Mouse (Mus musculus): ENCODE data around the gene Dnah6. TPM values are rescaled to one million over a fixed set of nuclear protein-coding genes. Genes with fewer than 3 reads are reported as not detected.

Gene Dnah6
- polyA plus RNA-seq, 1 experiment from 2014 or later, result 0.31 TPM

- ATAC-seq (replicated peaks), result no peak
- Histone ChIP-seq H3K4me2 (no peak overlapping the region), H3K36me3 (replicated peaks) (no peaks in the 10 kb centered on the region), H3K9ac (no peak overlapping the region), H3K4me3 (no peak overlapping the region), H3K27ac (no peak overlapping the region), H3K4me1 (no peaks in the 10 kb centered on the region), H3K27me3 (replicated peaks) (no peaks in the 10 kb centered on the region), H3K9me3 (no peaks in the 10 kb centered on the region)
- 82% methylated on average over 2 of the region's 2 CpGs for WGBS
Observed at GRCm38 (mm10) chr6:73113365-73113764, 108.1 kb downstream of the Dnah6 start.

DNA sequence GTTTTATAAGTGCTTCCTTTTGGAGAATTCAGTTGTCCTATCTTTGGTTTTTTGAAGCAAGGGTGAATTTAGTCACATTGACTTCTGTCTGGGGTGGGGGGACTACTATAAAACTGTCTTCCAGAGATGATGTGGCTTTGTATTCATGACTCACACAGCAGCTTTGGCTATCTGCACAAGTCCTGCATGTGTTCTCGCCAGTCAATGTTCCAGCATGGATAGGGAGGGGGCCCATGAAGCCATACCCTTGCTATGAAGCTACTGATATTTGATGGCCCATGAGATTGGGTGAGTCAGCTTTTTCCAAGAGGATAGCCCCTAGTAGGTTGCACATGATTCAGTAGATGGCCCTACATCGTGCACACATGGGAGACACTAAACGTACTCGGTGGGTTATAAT lies 128.3 kb downstream of the Dnah6 start:
- Histone ChIP-seq H3K4me3 (no peak overlapping the region), H3K9ac (no peak overlapping the region), H3K4me1 (no peaks in the 10 kb centered on the region), H3K27me3 (replicated peaks) (no peaks in the 10 kb centered on the region), H3K4me2 (no peak overlapping the region), H3K27ac (no peak overlapping the region), H3K36me3 (replicated peaks) (no peaks in the 10 kb centered on the region), H3K9me3 (no peaks in the 10 kb centered on the region)
- ATAC-seq (replicated peaks), result no peak
- 93% methylated on average over 4 of the region's 4 CpGs for WGBS

- Histone ChIP-seq H3K4me2 (no peak overlapping the region), H3K9me3 (no peaks in the 10 kb centered on the region), H3K4me3 (no peak overlapping the region), H3K9ac (no peak overlapping the region), H3K36me3 (replicated peaks) (no peaks in the 10 kb centered on the region), H3K27ac (no peak overlapping the region), H3K27me3 (replicated peaks) (no peaks in the 10 kb centered on the region), H3K4me1 (no peaks in the 10 kb centered on the region)
- WGBS, result 83% methylated on average over 8 of the region's 8 CpGs
- ATAC-seq (replicated peaks), result no peak
Observed at GRCm38 (mm10) chr6:73090836-73091235, 130.6 kb downstream of the Dnah6 start.

GRCm38 (mm10) chr6:73082571-73082970 lies 138.9 kb downstream of the Dnah6 start:
- 95% methylated on average over 9 of the region's 9 CpGs for WGBS
- Histone ChIP-seq H3K36me3 (replicated peaks) (no peaks in the 10 kb centered on the region), H3K9me3 (no peaks in the 10 kb centered on the region), H3K4me1 (no peaks in the 10 kb centered on the region), H3K4me2 (no peak overlapping the region), H3K9ac (no peak overlapping the region), H3K4me3 (no peak overlapping the region), H3K27me3 (replicated peaks) (no peaks in the 10 kb centered on the region), H3K27ac (no peak overlapping the region)
- ATAC-seq (replicated peaks), result no peak

DNA sequence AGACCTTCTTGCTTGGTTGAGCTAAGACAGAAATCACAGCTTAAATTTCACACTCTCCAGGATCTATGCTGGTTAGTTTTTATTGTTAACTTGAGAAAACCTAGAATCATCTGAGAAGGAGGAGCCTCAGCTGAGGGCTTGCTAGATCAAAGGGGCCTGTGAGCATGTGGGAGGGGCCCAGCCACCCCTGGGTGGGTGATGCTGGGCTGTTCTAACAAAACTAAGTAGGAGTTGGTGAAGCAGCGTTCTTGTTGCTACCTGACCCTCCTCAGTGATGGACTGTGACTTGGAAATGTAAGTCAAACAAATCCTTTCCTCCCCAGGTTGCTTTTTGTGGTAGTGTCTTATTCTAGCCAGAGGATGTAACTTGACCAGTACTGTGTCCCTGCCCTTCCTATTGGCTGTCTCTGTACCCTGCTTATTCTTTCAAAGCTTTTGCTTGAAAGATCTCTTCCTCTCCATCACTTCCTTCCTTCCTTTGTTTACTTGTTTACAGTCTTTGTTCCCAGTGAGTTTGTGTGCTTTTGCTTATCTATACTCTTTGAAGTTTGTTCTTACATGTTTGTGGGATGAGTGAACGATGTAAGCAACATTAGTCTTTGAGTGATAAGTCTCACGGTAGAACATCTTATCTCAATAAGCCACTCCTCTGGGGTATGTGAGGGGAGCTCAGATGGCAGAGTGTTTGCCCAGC lies 149.2 kb downstream of the Dnah6 start:
- no peak overlapping the region for H3K4me2 ChIP-seq
- no peak overlapping the region for H3K27ac ChIP-seq
- H3K9ac ChIP-seq, result no peak overlapping the region
- H3K4me3 ChIP-seq, result no peak overlapping the region
- H3K9me3 ChIP-seq, result no peaks in the 10 kb centered on the region
- no peaks in the 10 kb centered on the region for H3K27me3 ChIP-seq (replicated peaks)
- ATAC-seq (replicated peaks), result no peak
- H3K4me1 ChIP-seq, result no peaks in the 10 kb centered on the region
- WGBS, result 81% methylated on average over 3 of the region's 3 CpGs
- no peaks in the 10 kb centered on the region for H3K36me3 ChIP-seq (replicated peaks)

GRCm38 (mm10) chr6:73071214-73071613 lies 150.2 kb downstream of the Dnah6 start:
- H3K9me3 ChIP-seq, result no peaks in the 10 kb centered on the region
- no peak for ATAC-seq (replicated peaks)
- no peaks in the 10 kb centered on the region for H3K27me3 ChIP-seq (replicated peaks)
- H3K4me3 ChIP-seq, result no peak overlapping the region
- H3K27ac ChIP-seq, result no peak overlapping the region
- WGBS, result 90% methylated on average over 3 of the region's 3 CpGs
- H3K9ac ChIP-seq, result no peak overlapping the region
- H3K4me1 ChIP-seq, result no peaks in the 10 kb centered on the region
- no peak overlapping the region for H3K4me2 ChIP-seq
- H3K36me3 ChIP-seq (replicated peaks), result no peaks in the 10 kb centered on the region

- Histone ChIP-seq H3K27me3 (replicated peaks) (no peaks in the 10 kb centered on the region), H3K9me3 (no peaks in the 10 kb centered on the region), H3K27ac (no peak overlapping the region), H3K9ac (no peak overlapping the region), H3K36me3 (replicated peaks) (no peaks in the 10 kb centered on the region), H3K4me1 (no peaks in the 10 kb centered on the region), H3K4me3 (no peak overlapping the region), H3K4me2 (no peak overlapping the region)
- no peak for ATAC-seq (replicated peaks)
- 77% methylated on average over 6 of the region's 6 CpGs for WGBS
Observed at GRCm38 (mm10) chr6:73070663-73071062, 150.8 kb downstream of the Dnah6 start.

- Histone ChIP-seq H3K4me3 (no peak overlapping the region), H3K27ac (no peak overlapping the region), H3K36me3 (replicated peaks) (no peaks in the 10 kb centered on the region), H3K4me2 (no peak overlapping the region), H3K27me3 (replicated peaks) (no peaks in the 10 kb centered on the region), H3K4me1 (no peaks in the 10 kb centered on the region), H3K9me3 (no peaks in the 10 kb centered on the region), H3K9ac (no peak overlapping the region)
- WGBS, result 86% methylated on average over 3 of the region's 3 CpGs
- no peak for ATAC-seq (replicated peaks)
Observed at GRCm38 (mm10) chr6:73064551-73064950, 156.9 kb downstream of the Dnah6 start.

GRCm38 (mm10) chr6:73059596-73060121 lies 161.8 kb downstream of the Dnah6 start:
- H3K27me3 ChIP-seq (replicated peaks), result no peaks in the 10 kb centered on the region
- no peak overlapping the region for H3K4me2 ChIP-seq
- no peak overlapping the region for H3K27ac ChIP-seq
- no peaks in the 10 kb centered on the region for H3K36me3 ChIP-seq (replicated peaks)
- ATAC-seq (replicated peaks), result no peak
- H3K9me3 ChIP-seq, result no peaks in the 10 kb centered on the region; the same call in 1 of the 2 replicates
- no peak overlapping the region for H3K4me3 ChIP-seq
- no peaks in the 10 kb centered on the region for H3K4me1 ChIP-seq
- no peak overlapping the region for H3K9ac ChIP-seq
- 88% methylated on average over 7 of the region's 7 CpGs for WGBS

DNA sequence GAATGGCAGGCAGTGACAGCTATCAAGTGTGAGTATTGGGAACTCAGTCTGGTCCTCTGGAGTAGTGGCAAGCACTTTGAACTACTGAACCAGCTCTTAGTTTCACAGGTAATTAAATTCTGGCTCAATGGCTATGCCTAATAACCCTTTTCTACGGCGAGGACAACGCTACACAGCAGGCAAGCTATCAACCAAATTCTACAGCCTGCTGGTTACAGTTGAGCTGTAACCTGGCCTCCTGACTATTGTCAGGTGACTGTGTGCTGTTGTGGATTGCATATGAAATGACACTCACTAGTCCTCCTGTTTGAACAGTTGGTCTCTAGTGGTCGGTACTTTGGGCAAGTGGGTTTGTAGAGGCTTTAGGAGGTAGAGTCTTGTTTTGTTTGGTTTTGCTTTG lies 162.3 kb downstream of the Dnah6 start:
- Histone ChIP-seq H3K27ac (no peak overlapping the region), H3K4me1 (no peaks in the 10 kb centered on the region), H3K27me3 (replicated peaks) (no peaks in the 10 kb centered on the region), H3K9ac (no peak overlapping the region), H3K4me2 (no peak overlapping the region), H3K4me3 (no peak overlapping the region), H3K36me3 (replicated peaks) (no peaks in the 10 kb centered on the region), H3K9me3 (no peaks in the 10 kb centered on the region; the same call in 1 of the 2 replicates)
- ATAC-seq (replicated peaks), result no peak
- 88% methylated on average over 4 of the region's 4 CpGs for WGBS

DNA sequence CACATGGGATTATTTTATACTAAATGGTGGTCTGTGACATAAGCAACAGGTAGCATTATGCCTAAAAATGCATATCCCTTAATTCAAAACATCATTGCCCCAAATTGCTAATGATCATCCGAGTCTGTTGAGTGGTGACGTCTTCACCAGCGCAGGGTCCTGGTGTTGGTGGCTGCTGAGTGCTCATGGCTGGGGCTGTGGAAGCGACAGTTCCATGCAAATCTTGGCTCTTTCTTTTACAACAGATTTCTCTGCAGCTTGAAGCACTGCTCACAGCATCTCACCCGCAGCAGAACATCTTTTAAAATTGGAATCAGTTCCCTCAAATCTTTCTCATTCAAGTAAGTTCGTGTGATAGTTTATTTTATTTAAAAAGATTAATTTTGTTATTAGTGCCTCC lies 166.1 kb downstream of the Dnah6 start:
- no peak for ATAC-seq (replicated peaks)
- H3K36me3 ChIP-seq (replicated peaks), result no peaks in the 10 kb centered on the region
- no peaks in the 10 kb centered on the region for H3K27me3 ChIP-seq (replicated peaks)
- no peaks in the 10 kb centered on the region for H3K4me1 ChIP-seq
- H3K9ac ChIP-seq, result no peak overlapping the region
- no peak overlapping the region for H3K4me3 ChIP-seq
- WGBS, result 94% methylated on average over 6 of the region's 6 CpGs
- no peak overlapping the region for H3K4me2 ChIP-seq
- H3K27ac ChIP-seq, result no peak overlapping the region
- H3K9me3 ChIP-seq, result no peaks in the 10 kb centered on the region; the same call in 1 of the 2 replicates

GRCm38 (mm10) chr6:73054807-73055206 lies 166.6 kb downstream of the Dnah6 start:
- Histone ChIP-seq H3K27ac (no peak overlapping the region), H3K9me3 (no peaks in the 10 kb centered on the region; the same call in 1 of the 2 replicates), H3K27me3 (replicated peaks) (no peaks in the 10 kb centered on the region), H3K4me1 (no peaks in the 10 kb centered on the region), H3K4me3 (no peak overlapping the region), H3K36me3 (replicated peaks) (no peaks in the 10 kb centered on the region), H3K4me2 (no peak overlapping the region), H3K9ac (no peak overlapping the region)
- WGBS, result 93% methylated on average over 6 of the region's 6 CpGs
- no peak for ATAC-seq (replicated peaks)

GRCm38 (mm10) chr6:73053526-73053925 lies 167.9 kb downstream of the Dnah6 start:
- no peaks in the 10 kb centered on the region for H3K4me1 ChIP-seq
- no peaks in the 10 kb centered on the region for H3K36me3 ChIP-seq (replicated peaks)
- H3K9me3 ChIP-seq, result no peaks in the 10 kb centered on the region; the same call in 1 of the 2 replicates
- 90% methylated on average over 9 of the region's 9 CpGs for WGBS
- no peaks in the 10 kb centered on the region for H3K27me3 ChIP-seq (replicated peaks)
- no peak overlapping the region for H3K27ac ChIP-seq
- no peak for ATAC-seq (replicated peaks)
- H3K4me3 ChIP-seq, result no peak overlapping the region
- no peak overlapping the region for H3K4me2 ChIP-seq
- no peak overlapping the region for H3K9ac ChIP-seq

All from midbrain, embryonic 15.5 days (tissue).